Mouse (Mus musculus): ENCODE measurements around the gene Bcl3.

GRCm38 (mm10) chr7:19760021-19760420 is 62.5 kb downstream of the Bcl3 start:
- no peak for TF ChIP-seq CTCF (IDR thresholded peaks at IDR 0.05; ENCODE audit: extremely low read depth, insufficient read length, insufficient replicate concordance, low read depth, low read length)
- TF ChIP-seq POLR2A (IDR thresholded peaks at IDR 0.05; ENCODE audit: low read depth, low read length) = no peak

Data from small intestine, adult 2 months (tissue).